In the genomic region with DNA sequence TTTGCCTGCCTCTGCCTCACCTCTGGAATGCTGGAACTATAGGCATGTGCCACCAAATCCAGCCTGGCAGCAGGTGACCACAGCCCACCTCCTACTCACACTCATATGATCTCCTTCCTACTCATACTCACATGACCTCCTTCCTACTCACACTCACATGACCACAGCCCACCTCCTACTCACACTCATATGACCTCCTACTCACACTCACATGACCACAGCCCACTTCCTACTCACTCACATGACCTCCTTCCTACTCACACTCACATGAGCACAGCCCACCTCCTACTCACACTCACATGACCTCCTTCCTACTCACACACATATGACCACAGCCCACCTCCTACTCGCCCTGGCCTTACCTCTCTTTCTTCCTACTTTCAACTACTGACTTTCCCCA, we compare ENCODE assay signal across 26 mouse cellular contexts. TPM values are rescaled to one million over a fixed set of nuclear protein-coding genes. Genes with fewer than 3 reads are reported as not detected.
DNase-seq lines count a peak whose midpoint lies in the region; ATAC-seq and TF ChIP-seq lines count a peak whose summit lies in the region.
"Had no signal": no experiment of that assay in that cellular context is flagged by ENCODE, and none has a peak within 500 bp of the region (broad histone marks: within the 10 kb centered on the region; RNA-seq: fewer than 3 reads in every experiment).

No protein-coding gene starts in this region.

- no peak for ATAC-seq in megakaryocyte, adult 5-6 weeks (ENCODE audit: poor library complexity, severe bottlenecking)
- 0 out of 2 replicates have a peak, but pooled peaks have one; percentile 19 for ATAC-seq in neutrophil, adult 5-6 weeks (ENCODE audit: extremely low read depth, insufficient number of reproducible peaks, low FRiP score, poor library complexity, severe bottlenecking)
- ATAC-seq in hindbrain, embryonic 12.5 days (ENCODE audit: low FRiP score), result no peak

- H3K9me3 ChIP-seq in megakaryocyte, embryonic 14.5 days, result no peaks in the 10 kb centered on the region
- H3K9me3 ChIP-seq in hindbrain, embryonic 12.5 days (replicated peaks), result no peaks in the 10 kb centered on the region
- H3K9me3 ChIP-seq: G1E; limb, embryonic 15.5 days; neural tube, embryonic 15.5 days had no signal

- peak overlapping the region; percentile 56 for H3K4me3 ChIP-seq in megakaryocyte, embryonic 14.5 days (replicated peaks)
- H3K4me3 ChIP-seq in bone marrow macrophage, adult 2 months (ENCODE audit: insufficient read depth, low read length), result no peak overlapping the region
- H3K4me3 ChIP-seq in hindbrain, embryonic 12.5 days, result no peak overlapping the region
- H3K4me3 ChIP-seq: heart, adult 2 months; left cerebral cortex, adult 2 months; limb, embryonic 15.5 days; neural tube, embryonic 15.5 days had no signal

- TF ChIP-seq CTCF in bone marrow macrophage, adult 2 months (IDR thresholded peaks at IDR 0.05; ENCODE audit: low read depth, low read length), result no peak

- no peak for TF ChIP-seq POLR2A in bone marrow macrophage, adult 2 months (IDR thresholded peaks at IDR 0.05; ENCODE audit: borderline replicate concordance, low read depth, low read length)

- H3K4me2 ChIP-seq in hindbrain, embryonic 12.5 days (replicated peaks), result no peak overlapping the region
- H3K4me2 ChIP-seq: hindbrain, embryonic 14.5 days; limb, embryonic 15.5 days; lung, embryonic 14.5 days; midbrain, embryonic 11.5 days; neural tube, embryonic 15.5 days had no signal

- H3K36me3 ChIP-seq in megakaryocyte, embryonic 14.5 days (replicated peaks; ENCODE audit: low read length), result peaks cover 29% of the 10 kb centered on the region
- H3K36me3 ChIP-seq in hindbrain, embryonic 12.5 days, result peaks cover 15% of the 10 kb centered on the region; the same call in 1 of the 2 replicates

- H3K9ac ChIP-seq in hindbrain, embryonic 12.5 days, result no peak overlapping the region
- H3K9ac ChIP-seq: hindbrain, embryonic 14.5 days; limb, embryonic 15.5 days; liver, embryonic 14.5 days; lung, embryonic 14.5 days; neural tube, embryonic 15.5 days had no signal

- no peaks in the 10 kb centered on the region for H3K27me3 ChIP-seq in megakaryocyte, embryonic 14.5 days (replicated peaks)
- H3K27me3 ChIP-seq in hindbrain, embryonic 12.5 days, result no peaks in the 10 kb centered on the region
- H3K27me3 ChIP-seq: limb, embryonic 15.5 days; neural tube, embryonic 15.5 days had no signal

- peaks cover 14% of the 10 kb centered on the region for H3K4me1 ChIP-seq in megakaryocyte, embryonic 14.5 days
- H3K4me1 ChIP-seq in bone marrow macrophage, adult 2 months (ENCODE audit: control insufficient read depth, insufficient read depth, low read length), result peaks cover 3% of the 10 kb centered on the region; the same call in 1 of the 2 replicates
- no peaks in the 10 kb centered on the region for H3K4me1 ChIP-seq in hindbrain, embryonic 12.5 days
- H3K4me1 ChIP-seq: limb, embryonic 15.5 days; neural tube, embryonic 15.5 days had no signal

- peak; percentile 22 to 37 for DNase-seq in B cell, adult 2 months
- DNase-seq in kidney, postnatal 14 days, result no peak
- DNase-seq: adrenal gland, postnatal 10 days; cerebellum, adult 8-10 months; gastrocnemius, postnatal 14 days; heart, adult 2 months; heart, postnatal 36 days; kidney, adult 2 months; left cerebral cortex, postnatal 4 days; lung, embryonic 14.5 days had no signal

- WGBS in hindbrain, embryonic 12.5 days, result 91% methylated on average over 1 of the region's 1 CpGs

- peak overlapping the region; percentile 13; the same call in 1 of the 2 replicates for H3K27ac ChIP-seq in bone marrow macrophage, adult 2 months (ENCODE audit: insufficient read depth, low read depth, low read length)
- H3K27ac ChIP-seq in hindbrain, embryonic 12.5 days, result no peak overlapping the region
- H3K27ac ChIP-seq: heart, adult 2 months; hindbrain, embryonic 14.5 days; kidney, postnatal 0 days; limb, embryonic 15.5 days; liver, embryonic 14.5 days; neural tube, embryonic 15.5 days; stomach, postnatal 0 days had no signal

RNA-seq across cellular contexts. Expression of a gene that starts 17.7 kb away (rescaled TPM):
- polyA plus RNA-seq in megakaryocyte, embryonic 14.5 days (2012; ENCODE audit: insufficient read depth, low replicate concordance), result 0.34 TPM in 1 of 2 replicates, not detected in the other
- 11.8 and 13.6 TPM in 2 replicates for total RNA-seq in megakaryocyte, adult 5-6 weeks (2015)
- 12.6 and 12.7 TPM in 2 replicates for total RNA-seq in megakaryocyte, adult 5-6 weeks (2017)
- 5.5 and 5.7 TPM in 2 replicates for polyA plus RNA-seq in bone marrow macrophage, adult 2 months (2012; ENCODE audit: insufficient read depth, insufficient read length, missing spikeins)
- total RNA-seq in neutrophil, adult 5-6 weeks (2017), result 1.1 and 2.2 TPM in 2 replicates
- 11.1 and 11.4 TPM in 2 replicates for polyA plus RNA-seq in hindbrain, embryonic 12.5 days (2016; fragmentation: Nextera tagmentation; extraction: Ambion mirVana)

RNA-seq across cellular contexts. Expression of a gene that starts 17.9 kb away (rescaled TPM):
- polyA plus RNA-seq in megakaryocyte, embryonic 14.5 days (2012; ENCODE audit: insufficient read depth, low replicate concordance), result 1.2 TPM in 1 of 2 replicates, not detected in the other
- 17.3 and 21.3 TPM in 2 replicates for total RNA-seq in megakaryocyte, adult 5-6 weeks (2015)
- total RNA-seq in megakaryocyte, adult 5-6 weeks (2017), result 27.5 and 34.6 TPM in 2 replicates
- polyA plus RNA-seq in bone marrow macrophage, adult 2 months (2012; ENCODE audit: insufficient read depth, insufficient read length, missing spikeins), result 8.5 and 9.3 TPM in 2 replicates
- total RNA-seq in neutrophil, adult 5-6 weeks (2017), result 48.5 and 53.7 TPM in 2 replicates
- polyA plus RNA-seq in hindbrain, embryonic 12.5 days (2016; fragmentation: Nextera tagmentation; extraction: Ambion mirVana), result 31.9 and 32.7 TPM in 2 replicates

RNA-seq across cellular contexts. Expression of a gene that starts 31.1 kb away (rescaled TPM):
- not detected in 2 replicates for polyA plus RNA-seq in megakaryocyte, embryonic 14.5 days (2012; ENCODE audit: insufficient read depth, low replicate concordance)
- not detected in 2 replicates for total RNA-seq in megakaryocyte, adult 5-6 weeks (2015)
- total RNA-seq in megakaryocyte, adult 5-6 weeks (2017), result not detected in 2 replicates
- polyA plus RNA-seq in bone marrow macrophage, adult 2 months (2012; ENCODE audit: insufficient read depth, insufficient read length, missing spikeins), result 1.0 TPM in 1 of 2 replicates, not detected in the other
- total RNA-seq in neutrophil, adult 5-6 weeks (2017), result not detected in 2 replicates
- 1.1 and 1.2 TPM in 2 replicates for polyA plus RNA-seq in hindbrain, embryonic 12.5 days (2016; fragmentation: Nextera tagmentation; extraction: Ambion mirVana)
- total RNA-seq: adrenal gland, postnatal 10 days; G1E; gastrocnemius, postnatal 14 days; heart, adult 2 months; heart, postnatal 36 days; layer of hippocampus, postnatal 10 days; left cerebral cortex, adult 2 months; left cerebral cortex, postnatal 4 days had no signal
- polyA plus RNA-seq: brain, embryonic 14.5 days; G1E; heart, adult 2 months; kidney, adult 2 months had no signal
